Mouse (Mus musculus) embryonic facial prominence, embryonic 12.5 days (tissue): ENCODE data around the gene B3galt2. TPM values are rescaled to one million over a fixed set of nuclear protein-coding genes. Genes with fewer than 3 reads are reported as not detected.

Experiments used
- polyA plus RNA-seq: library from polyadenylated mRNA; unstranded; fragments of >200 nt; fragmentation: Nextera tagmentation; extraction: Ambion mirVana; gene quantifications from 2 replicates; pipeline ENCODE4 v1.2.1, GENCODE M21; 2016

B3galt2 gene
- polyA plus RNA-seq, 1 experiment from 2014 or later, result 0.77 TPM

Other genes with a start within 250 kb of the B3galt2 start
- gene Cdc73, start 62.2 kb downstream of the B3galt2 start, polyA plus RNA-seq, result 37.3 and 38.1 TPM in 2 replicates
- gene Glrx2, start 75.7 kb downstream of the B3galt2 start, polyA plus RNA-seq, result 125 and 129 TPM in 2 replicates
- 29.3 and 34.1 TPM in 2 replicates for gene Trove2, start 136.4 kb downstream of the B3galt2 start, polyA plus RNA-seq
- gene Uchl5, start 136.6 kb downstream of the B3galt2 start, polyA plus RNA-seq, result 78.3 and 81.0 TPM in 2 replicates